Mouse (Mus musculus) adrenal gland, adult 8-10 months (tissue): ENCODE data around the gene Ptprk. TPM values are rescaled to one million over a fixed set of nuclear protein-coding genes. Genes with fewer than 3 reads are reported as not detected.

Source experiments
- DNase-seq: peaks from one replicate; pipeline ENCODE4 v3.0.0; 2022
- total RNA-seq, 4 experiments: library from RNA; stranded (reverse); gene quantifications; 2 replicates each; pipeline ENCODE4 v1.2.4; 2022

The Ptprk gene
- total RNA-seq, 4 experiments from 2014 or later: 10.6 to 11.7 (median 11.5) TPM

GRCm38 (mm10) chr10:28425371-28425770 is 350.8 kb downstream of the Ptprk start:
- no peak for DNase-seq

- DNase-seq: no peak
Observed at GRCm38 (mm10) chr10:28436084-28436483, 361.5 kb downstream of the Ptprk start.

- DNase-seq: no peak
Observed at GRCm38 (mm10) chr10:28449853-28450252, 375.2 kb downstream of the Ptprk start.

GRCm38 (mm10) chr10:28450642-28451041 is 376.0 kb downstream of the Ptprk start:
- no peak for DNase-seq

GRCm38 (mm10) chr10:28458027-28458426 is 383.4 kb downstream of the Ptprk start:
- no peak for DNase-seq

- no peak for DNase-seq
Observed at GRCm38 (mm10) chr10:28459963-28460362, 385.3 kb downstream of the Ptprk start.

GRCm38 (mm10) chr10:28463706-28464105 is 389.1 kb downstream of the Ptprk start:
- DNase-seq: no peak

GRCm38 (mm10) chr10:28464766-28465548 is 390.3 kb downstream of the Ptprk start:
- DNase-seq: no peak

- DNase-seq: peak; percentile 2
Observed at GRCm38 (mm10) chr10:28485574-28485973, 411.0 kb downstream of the Ptprk start.

- no peak for DNase-seq
Observed at GRCm38 (mm10) chr10:28491006-28491405, 416.4 kb downstream of the Ptprk start.

GRCm38 (mm10) chr10:28492206-28492605 is 417.6 kb downstream of the Ptprk start:
- DNase-seq: no peak

GRCm38 (mm10) chr10:28492870-28493269 is 418.2 kb downstream of the Ptprk start:
- DNase-seq: no peak

- no peak for DNase-seq
Observed at GRCm38 (mm10) chr10:28493271-28493861, 418.7 kb downstream of the Ptprk start.

- DNase-seq: no peak
Observed at GRCm38 (mm10) chr10:28497791-28498190, 423.2 kb downstream of the Ptprk start.

GRCm38 (mm10) chr10:28498504-28498903 is 423.9 kb downstream of the Ptprk start:
- DNase-seq: no peak

GRCm38 (mm10) chr10:28513601-28514000 is 439.0 kb downstream of the Ptprk start:
- no peak for DNase-seq

GRCm38 (mm10) chr10:28516147-28516546 is 441.5 kb downstream of the Ptprk start:
- DNase-seq: no peak

- DNase-seq: no peak
Observed at GRCm38 (mm10) chr10:28518297-28518696, 443.7 kb downstream of the Ptprk start.

- DNase-seq: no peak
Observed at GRCm38 (mm10) chr10:28519861-28520260, 445.2 kb downstream of the Ptprk start.

- no peak for DNase-seq
Observed at GRCm38 (mm10) chr10:28523992-28524735, 449.5 kb downstream of the Ptprk start.

GRCm38 (mm10) chr10:28540595-28540994 is 466.0 kb downstream of the Ptprk start:
- no peak for DNase-seq

GRCm38 (mm10) chr10:28542754-28543153 is 468.1 kb downstream of the Ptprk start:
- no peak for DNase-seq

- DNase-seq: no peak
Observed at GRCm38 (mm10) chr10:28550549-28550948, 475.9 kb downstream of the Ptprk start.
